Mouse (Mus musculus): Measurements from ENCODE around the gene Adgrb3.
"Not testable (repeated sequence)": the region's sequence is repeated elsewhere in the genome, so short reads cannot be mapped to it uniquely, and the experiment has no call there.

The Adgrb3 gene

GRCm38 (mm10) chr1:25754528-25754927 is 75.0 kb downstream of the Adgrb3 start:
- CTCF ChIA-PET: no interaction called here
- POLR2A ChIA-PET: no interaction called here

- CTCF ChIA-PET: no interaction called here
- POLR2A ChIA-PET: no interaction called here
Observed at GRCm38 (mm10) chr1:25745575-25745974, 83.9 kb downstream of the Adgrb3 start.

GRCm38 (mm10) chr1:25744736-25745135 is 84.8 kb downstream of the Adgrb3 start:
- CTCF ChIA-PET: no interaction called here
- POLR2A ChIA-PET: no interaction called here

- ChIA-PET POLR2A (no interaction called here), CTCF (no interaction called here)
Observed at GRCm38 (mm10) chr1:25729844-25730243, 99.7 kb downstream of the Adgrb3 start.

- POLR2A ChIA-PET: no interaction called here
- CTCF ChIA-PET: no interaction called here
Observed at GRCm38 (mm10) chr1:25711474-25711873, 118.0 kb downstream of the Adgrb3 start.

GRCm38 (mm10) chr1:25706299-25706698 is 123.2 kb downstream of the Adgrb3 start:
- POLR2A ChIA-PET: interaction anchor here in 1 of 4 experiments (0.6 kb wide), 1 partner anchor 946 kb away, joined by 3 read pairs; no protein-coding TSS in a partner anchor
- CTCF ChIA-PET: interaction anchor here in 1 of 4 experiments (0.7 kb wide), 1 partner anchor 980 kb away, joined by 4 read pairs; no protein-coding TSS in a partner anchor

- ChIA-PET CTCF (no interaction called here), POLR2A (no interaction called here)
Observed at GRCm38 (mm10) chr1:25698702-25699250, 130.7 kb downstream of the Adgrb3 start.

- CTCF ChIA-PET: interaction anchor here in 1 of 4 experiments (0.8 kb wide), 1 partner anchor 623 kb away, joined by 8 read pairs; no protein-coding TSS in a partner anchor
- POLR2A ChIA-PET: no interaction called here
Observed at GRCm38 (mm10) chr1:25697179-25697578, 132.3 kb downstream of the Adgrb3 start.

- POLR2A ChIA-PET: no interaction called here
Observed at GRCm38 (mm10) chr1:25696771-25697170, 132.7 kb downstream of the Adgrb3 start.

GRCm38 (mm10) chr1:25682118-25682517 is 147.4 kb downstream of the Adgrb3 start:
- ChIA-PET POLR2A (no interaction called here), CTCF (no interaction called here)

More at GRCm38 (mm10) chr1:25696771-25697170, 132.7 kb downstream of the Adgrb3 start:
- CTCF ChIA-PET: interaction anchor here in 2 of 4 experiments (0.7 to 0.8 kb wide), 2 partner anchors 623 to 1839 kb away, joined by 3 to 8 read pairs; no protein-coding TSS in a partner anchor

- ChIA-PET POLR2A (no interaction called here), CTCF (no interaction called here)
Observed at GRCm38 (mm10) chr1:25679656-25680055, 149.9 kb downstream of the Adgrb3 start.

GRCm38 (mm10) chr1:25652717-25653116 is 176.8 kb downstream of the Adgrb3 start:
- POLR2A ChIA-PET: no interaction called here
- CTCF ChIA-PET: no interaction called here

GRCm38 (mm10) chr1:25644256-25644655 is 185.3 kb downstream of the Adgrb3 start:
- ChIA-PET CTCF (no interaction called here), POLR2A (no interaction called here)

GRCm38 (mm10) chr1:25621458-25621857 is 208.0 kb downstream of the Adgrb3 start:
- ChIA-PET CTCF (no interaction called here), POLR2A (no interaction called here)

GRCm38 (mm10) chr1:25616954-25617353 is 212.6 kb downstream of the Adgrb3 start:
- ChIA-PET POLR2A (no interaction called here), CTCF (interaction anchor here in 2 of 4 experiments (0.7 to 1.3 kb wide), 3 partner anchors 106 to 1238 kb away, joined by 3 to 4 read pairs (median 3); no protein-coding TSS in a partner anchor)

GRCm38 (mm10) chr1:25610776-25611175 is 218.7 kb downstream of the Adgrb3 start:
- CTCF ChIA-PET, POLR2A ChIA-PET: not testable (repeated sequence)

- ChIA-PET CTCF (no interaction called here), POLR2A (no interaction called here)
Observed at GRCm38 (mm10) chr1:25598941-25599340, 230.6 kb downstream of the Adgrb3 start.

GRCm38 (mm10) chr1:25588568-25589118 is 240.9 kb downstream of the Adgrb3 start:
- ChIA-PET CTCF (no interaction called here), POLR2A (no interaction called here)

GRCm38 (mm10) chr1:25581698-25582097 is 247.8 kb downstream of the Adgrb3 start:
- CTCF ChIA-PET: no interaction called here
- POLR2A ChIA-PET: no interaction called here

- POLR2A ChIA-PET: no interaction called here
- CTCF ChIA-PET: no interaction called here
Observed at GRCm38 (mm10) chr1:25577836-25578235, 251.7 kb downstream of the Adgrb3 start.

GRCm38 (mm10) chr1:25576598-25576997 is 252.9 kb downstream of the Adgrb3 start:
- CTCF ChIA-PET: no interaction called here
- POLR2A ChIA-PET: interaction anchor here in 1 of 4 experiments (0.9 kb wide), 1 partner anchor 11 kb away, joined by 6 read pairs; no protein-coding TSS in a partner anchor

- CTCF ChIA-PET: no interaction called here
- POLR2A ChIA-PET: interaction anchor here in 1 of 4 experiments (0.7 kb wide), 1 partner anchor 89 kb away, joined by 3 read pairs; no protein-coding TSS in a partner anchor
Observed at GRCm38 (mm10) chr1:25568096-25568495, 261.4 kb downstream of the Adgrb3 start.

Measured in embryonic stem cell, embryonic (primary cell).